17 mouse cellular contexts compared by ENCODE assay signal in genomic region chr12:16661459-16661858, GRCm38 (mm10). TPM values are rescaled to one million over a fixed set of nuclear protein-coding genes. Genes with fewer than 3 reads are reported as not detected.
DNase-seq lines count a peak whose midpoint lies in the region; ATAC-seq and TF ChIP-seq lines count a peak whose summit lies in the region.
"Had no signal": no experiment of that assay in that cellular context is flagged by ENCODE, and none has a peak within 500 bp of the region (broad histone marks: within the 10 kb centered on the region; RNA-seq: fewer than 3 reads in every experiment).

No protein-coding gene starts in this region.

- TF ChIP-seq CTCF in lung, postnatal 0 days (IDR thresholded peaks at IDR 0.05) = no peak

- no peak overlapping the region for H3K9ac ChIP-seq in lung, postnatal 0 days (replicated peaks; ENCODE audit: low read depth)
- H3K9ac ChIP-seq: embryonic facial prominence, embryonic 13.5 days; forebrain, embryonic 12.5 days; heart, embryonic 13.5 days; hindbrain, embryonic 15.5 days had no signal

- no peaks in the 10 kb centered on the region for H3K9me3 ChIP-seq in lung, postnatal 0 days (ENCODE audit: low read length)
- H3K9me3 ChIP-seq: embryonic facial prominence, embryonic 13.5 days; forebrain, embryonic 12.5 days; heart, embryonic 13.5 days; hindbrain, embryonic 15.5 days had no signal

- 0 out of 2 replicates have a peak, but pooled peaks have one; percentile 7 for ATAC-seq in lung, postnatal 0 days
- ATAC-seq: forebrain, embryonic 16.5 days had no signal

- no peaks in the 10 kb centered on the region for H3K4me1 ChIP-seq in lung, postnatal 0 days (ENCODE audit: insufficient read depth, low read depth, low read length)
- H3K4me1 ChIP-seq: embryonic facial prominence, embryonic 13.5 days; heart, embryonic 13.5 days had no signal

- TF ChIP-seq EP300 in lung, postnatal 0 days (IDR thresholded peaks at IDR 0.05) = no peak

- H3K27me3 ChIP-seq in lung, postnatal 0 days (replicated peaks; ENCODE audit: insufficient read depth, low read length) = no peaks in the 10 kb centered on the region
- H3K27me3 ChIP-seq: forebrain, embryonic 12.5 days; hindbrain, embryonic 15.5 days had no signal

- no peak overlapping the region for H3K4me2 ChIP-seq in lung, postnatal 0 days (replicated peaks; ENCODE audit: low read depth, low read length)
- H3K4me2 ChIP-seq: embryonic facial prominence, embryonic 13.5 days; forebrain, embryonic 12.5 days; heart, embryonic 13.5 days; hindbrain, embryonic 15.5 days had no signal

- 80% methylated on average over 10 of the region's 10 CpGs for WGBS in lung, postnatal 0 days

- H3K4me3 ChIP-seq in lung, postnatal 0 days (ENCODE audit: low read depth, low read length) = no peak overlapping the region
- H3K4me3 ChIP-seq: embryonic facial prominence, embryonic 13.5 days; forebrain, embryonic 12.5 days; heart, embryonic 13.5 days; hindbrain, embryonic 15.5 days had no signal

- no peak overlapping the region for H3K27ac ChIP-seq in lung, postnatal 0 days (ENCODE audit: low read length)
- H3K27ac ChIP-seq: embryonic facial prominence, embryonic 13.5 days; forebrain, embryonic 12.5 days; heart, embryonic 13.5 days; hindbrain, embryonic 15.5 days had no signal

- no peaks in the 10 kb centered on the region for H3K36me3 ChIP-seq in lung, postnatal 0 days (ENCODE audit: insufficient read depth, low read length)
- H3K36me3 ChIP-seq: embryonic facial prominence, embryonic 13.5 days; forebrain, embryonic 12.5 days; heart, embryonic 13.5 days; hindbrain, embryonic 15.5 days had no signal

- peak; percentile 16 for DNase-seq in gastrocnemius, postnatal 10 days
- DNase-seq in gastrocnemius, adult 8-10 months (ENCODE audit: low spot score in 2 of 2) = no peak
- DNase-seq in lung, postnatal 0 days (ENCODE audit: low spot score) = no peak
- no peak for DNase-seq in lung, adult 18-20 months
- DNase-seq in MN1 (ENCODE audit: low spot score) (peak; percentile 75), R1 (ENCODE audit: low read depth, low spot score) (peak; percentile 11)
- DNase-seq: cerebellum, adult 11 months; cerebellum, adult 8-10 months; gastrocnemius, postnatal 25 days; heart, postnatal 36 days had no signal

RNA-seq across cellular contexts. Expression of gene Ntsr2, which starts 8.3 kb away (rescaled TPM):
- total RNA-seq in gastrocnemius, postnatal 10 days (2021) = 1 to 10 TPM; 1.3 to 1.9 TPM
- total RNA-seq in gastrocnemius, adult 8-10 months (2022) = 1 to 10 TPM; 1.1 to 2.8 (median 2.1) TPM
- polyA plus RNA-seq in lung, postnatal 0 days (2015; fragmentation: Nextera tagmentation; extraction: Ambion mirVana) = 0.39 and 0.48 TPM in 2 replicates
- total RNA-seq: ES-E14; granulocyte monocyte progenitor cell, adult 5-6 weeks had no signal
- polyA plus RNA-seq: embryonic facial prominence, embryonic 13.5 days; heart, embryonic 13.5 days had no signal

RNA-seq across cellular contexts. Expression of gene Lpin1, which starts 50.7 kb away (rescaled TPM):
- 10 to 100 TPM; 29.6 to 48.0 TPM for total RNA-seq in gastrocnemius, postnatal 10 days (2021)
- total RNA-seq in gastrocnemius, adult 8-10 months (2022) = 100 to 1,000 TPM; 227 to 339 (median 265) TPM
- polyA plus RNA-seq in lung, postnatal 0 days (2015; fragmentation: Nextera tagmentation; extraction: Ambion mirVana) = 7.3 and 9.0 TPM in 2 replicates

Comparison
In these comparisons a context has a peak if more than half of its experiments do, and no peak if none do; other contexts are left out.
1. DNase-seq: peak in gastrocnemius, postnatal 10 days (single experiment), MN1 (single experiment) and R1 (single experiment); none in gastrocnemius, adult 8-10 months (0 of 2), lung, postnatal 0 days (single experiment) and lung, adult 18-20 months (0 of 2).
2. RNA of gene Lpin1, which starts 50.7 kb away (total RNA-seq): 227 to 339 TPM in gastrocnemius, adult 8-10 months; 29.6 to 48.0 TPM in gastrocnemius, postnatal 10 days; every median in the first group is over 4 times any median in the second.